Mouse (Mus musculus) NIH3T3 (cell line): ENCODE measurements around the gene Spry1.
A peak's percentile ranks its signal among the peaks of the same experiment; 100 is the strongest.

ENCODE experiments used
- DNase-seq: peaks from one replicate; pipeline ENCODE4 v3.0.0-alpha.2; 2012; ENCODE audit warnings: low read depth

Spry1 gene

GRCm38 (mm10) chr3:37672266-37673040, 32.7 kb downstream of the Spry1 start:
- no peak for DNase-seq

- no peak for DNase-seq
Observed at GRCm38 (mm10) chr3:37673513-37674261, 33.9 kb downstream of the Spry1 start.

GRCm38 (mm10) chr3:37675056-37675525, 35.3 kb downstream of the Spry1 start:
- no peak for DNase-seq

GRCm38 (mm10) chr3:37676291-37676690, 36.5 kb downstream of the Spry1 start:
- no peak for DNase-seq

- no peak for DNase-seq
Observed at GRCm38 (mm10) chr3:37686219-37686618, 46.5 kb downstream of the Spry1 start.

- no peak for DNase-seq
Observed at GRCm38 (mm10) chr3:37686751-37687150, 47.0 kb downstream of the Spry1 start.

- peak; percentile 54 for DNase-seq
Observed at GRCm38 (mm10) chr3:37687158-37687980, 47.6 kb downstream of the Spry1 start.

GRCm38 (mm10) chr3:37692945-37693344, 53.2 kb downstream of the Spry1 start:
- no peak for DNase-seq

GRCm38 (mm10) chr3:37693552-37693951, 53.8 kb downstream of the Spry1 start:
- DNase-seq: no peak
